8 mouse cellular contexts compared by ENCODE assay signal in the genomic region with DNA sequence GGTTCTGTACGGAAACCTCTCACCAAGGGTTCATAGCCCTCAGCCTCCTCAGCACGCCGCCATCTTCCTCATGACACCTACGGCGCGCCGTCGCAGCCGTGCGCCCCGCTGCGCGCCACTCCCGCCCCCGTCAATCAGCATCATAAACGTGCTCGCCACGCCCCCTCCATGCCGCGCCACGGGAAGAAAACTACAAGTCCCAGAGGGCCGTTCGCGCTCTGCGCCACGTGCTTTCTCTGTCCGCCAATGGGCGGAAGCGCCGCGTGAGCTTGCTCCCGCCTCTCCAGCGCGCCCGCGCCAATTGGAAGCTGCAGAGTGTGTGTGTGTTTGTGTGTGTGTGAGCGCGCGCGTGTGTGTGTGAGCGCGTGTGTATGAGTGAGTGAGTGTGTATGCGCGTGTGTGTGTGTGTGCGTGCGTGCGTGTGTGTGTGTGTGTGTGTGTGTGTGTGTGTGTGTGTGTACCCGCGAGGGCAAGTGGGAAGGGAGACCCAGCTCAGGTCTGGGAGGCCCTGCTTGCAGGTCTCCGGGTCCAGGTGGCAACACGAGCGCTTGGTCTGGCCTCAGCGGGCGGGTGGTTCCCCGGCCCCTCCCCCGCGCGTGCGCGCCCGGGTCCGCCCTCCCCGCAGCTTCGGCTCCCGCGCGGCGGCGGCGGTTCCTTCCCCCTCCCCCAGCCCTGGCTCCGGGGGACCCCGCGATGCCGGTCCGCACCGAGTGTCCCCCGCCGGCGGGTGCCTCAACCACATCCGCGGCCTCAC. TPM values are rescaled to one million over a fixed set of nuclear protein-coding genes. Genes with fewer than 3 reads are reported as not detected.
DNase-seq lines count a peak whose midpoint lies in the region; ATAC-seq and TF ChIP-seq lines count a peak whose summit lies in the region.

TSS of gene Gid4 (plus strand) at position 183 of the 754 bp plus-strand sequence.

- H3K36me3 ChIP-seq in CH12.LX (replicated peaks in 1 of 2; ENCODE audit: control insufficient read depth in 1 of 2, insufficient read depth in 1 of 2, low read length in 1 of 2): peaks cover 0 to 28% of the 10 kb centered on the region in 2 experiments
- H3K36me3 ChIP-seq in forebrain, embryonic 11.5 days (ENCODE audit: control insufficient read depth, insufficient read depth, low read length): no peaks in the 10 kb centered on the region
- H3K36me3 ChIP-seq in heart, embryonic 16.5 days (ENCODE audit: control insufficient read depth, insufficient read depth): no peaks in the 10 kb centered on the region
- H3K36me3 ChIP-seq in liver, embryonic 15.5 days (replicated peaks): no peaks in the 10 kb centered on the region
- no peaks in the 10 kb centered on the region for H3K36me3 ChIP-seq in neural tube, embryonic 12.5 days

- H3K4me1 ChIP-seq in CH12.LX (ENCODE audit: control insufficient read depth in 1 of 2, insufficient read depth in 2 of 2): peaks cover 7 to 51% of the 10 kb centered on the region in 2 experiments
- peaks cover 5% of the 10 kb centered on the region for H3K4me1 ChIP-seq in forebrain, embryonic 11.5 days (replicated peaks; ENCODE audit: control insufficient read depth, insufficient read depth, low read length)
- H3K4me1 ChIP-seq in heart, embryonic 16.5 days (ENCODE audit: control insufficient read depth, insufficient read depth, low read length): peaks cover 18% of the 10 kb centered on the region
- H3K4me1 ChIP-seq in liver, embryonic 15.5 days (replicated peaks): peaks cover 42% of the 10 kb centered on the region
- H3K4me1 ChIP-seq in neural tube, embryonic 12.5 days: peaks cover 23% of the 10 kb centered on the region

- DNase-seq in CH12.LX (ENCODE audit: extremely low read depth): peak; percentile 100
- DNase-seq in c-Kit-positive CD71-positive TER-119-negative erythroid progenitor cells, embryonic 14.5 days (ENCODE audit: low read depth): peak; percentile 98
- DNase-seq in forebrain, embryonic 11.5 days (ENCODE audit: low spot score): peak; percentile 99
- DNase-seq in kidney, postnatal 36 days: peak; percentile 99
- DNase-seq in telencephalon, adult 2 months (ENCODE audit: low read depth, low spot score): peak; percentile 98

- no peaks in the 10 kb centered on the region for H3K27me3 ChIP-seq in CH12.LX (replicated peaks)
- no peaks in the 10 kb centered on the region for H3K27me3 ChIP-seq in forebrain, embryonic 11.5 days (ENCODE audit: control insufficient read depth, insufficient read depth, low read length)
- no peaks in the 10 kb centered on the region for H3K27me3 ChIP-seq in heart, embryonic 16.5 days (ENCODE audit: control insufficient read depth, insufficient read depth, low read length)
- H3K27me3 ChIP-seq in liver, embryonic 15.5 days: no peaks in the 10 kb centered on the region
- H3K27me3 ChIP-seq in neural tube, embryonic 12.5 days (replicated peaks): no peaks in the 10 kb centered on the region

- peaks cover 35% of the 10 kb centered on the region for H3K79me2 ChIP-seq in CH12.LX (replicated peaks; ENCODE audit: control insufficient read depth, extremely low read depth, insufficient read depth, poor library complexity, severe bottlenecking)

- WGBS in forebrain, embryonic 11.5 days: under 1% methylated on average over 67 of the region's 81 CpGs
- WGBS in heart, embryonic 16.5 days: under 1% methylated on average over 77 of the region's 81 CpGs
- WGBS in liver, embryonic 15.5 days (ENCODE audit: insufficient replicate concordance): under 1% methylated on average over 79 of the region's 81 CpGs
- under 1% methylated on average over 79 of the region's 81 CpGs for WGBS in neural tube, embryonic 12.5 days

- no peak for TF ChIP-seq EP300 in CH12.LX (IDR thresholded peaks at IDR 0.05; ENCODE audit: low read length)

- TF ChIP-seq RAD21 in CH12.LX (IDR thresholded peaks at IDR 0.05; ENCODE audit: low read depth, low read length): no peak

- in situ Hi-C loops in CH12.LX (cut with MboI; ENCODE audit: low pct_ligation_motif_present, low pct_unique_long_range_greater_than_20kb, low sequenced_read_pairs): loop anchor here (5.0 to 25.0 kb wide), 3 partner anchors 162 to 330 kb away; no protein-coding TSS in a partner anchor

- peak within 1 kb of the TSS; percentile 93 for H3K9ac ChIP-seq in CH12.LX (ENCODE audit: insufficient read depth, low read depth)
- peak within 1 kb of the TSS; percentile 88 for H3K9ac ChIP-seq in forebrain, embryonic 11.5 days (ENCODE audit: low read length)
- peak within 1 kb of the TSS; percentile 86 for H3K9ac ChIP-seq in heart, embryonic 16.5 days (ENCODE audit: low read length)
- peak within 1 kb of the TSS; percentile 91 for H3K9ac ChIP-seq in liver, embryonic 15.5 days
- peak within 1 kb of the TSS; percentile 91 for H3K9ac ChIP-seq in neural tube, embryonic 12.5 days

- TF ChIP-seq POLR2A in CH12.LX (IDR thresholded peaks at IDR 0.05; ENCODE audit: low read depth, low read length): peak; percentile 95

- H3K4me3 ChIP-seq in CH12.LX (replicated peaks in 1 of 3; ENCODE audit: low read depth in 2 of 3, low read length in 2 of 3, poor library complexity in 1 of 3): peak within 1 kb of the TSS; percentile 87 to 97 (median 94)
- peak within 1 kb of the TSS; percentile 87 for H3K4me3 ChIP-seq in forebrain, embryonic 11.5 days (ENCODE audit: low read depth, low read length)
- peak within 1 kb of the TSS; percentile 82 for H3K4me3 ChIP-seq in heart, embryonic 16.5 days (ENCODE audit: low read length)
- peak within 1 kb of the TSS; percentile 92 for H3K4me3 ChIP-seq in liver, embryonic 15.5 days (replicated peaks)
- H3K4me3 ChIP-seq in neural tube, embryonic 12.5 days: peak within 1 kb of the TSS; percentile 88

- ATAC-seq in forebrain, embryonic 11.5 days (replicated peaks; ENCODE audit: low FRiP score): peak; percentile 98
- peak; percentile 96 for ATAC-seq in heart, embryonic 16.5 days (replicated peaks; ENCODE audit: extremely low read depth, insufficient read depth, low FRiP score)
- ATAC-seq in liver, embryonic 15.5 days (ENCODE audit: insufficient read depth): peak; percentile 95
- peak; percentile 97 for ATAC-seq in neural tube, embryonic 12.5 days (ENCODE audit: low FRiP score, low read depth)

- dilution Hi-C loops in CH12.LX (cut with MboI; ENCODE audit: extremely low pct_ligation_motif_present, extremely low pct_unique_long_range_greater_than_20kb, low sequenced_read_pairs): no loop called here

- no peak for TF ChIP-seq CTCF in CH12.LX (conservative IDR thresholded peaks at IDR 0.05 in 1 of 2, IDR thresholded peaks at IDR 0.05 in 1 of 2; ENCODE audit: low read depth in 2 of 2, low read length in 2 of 2)

- no peaks in the 10 kb centered on the region for H3K9me3 ChIP-seq in CH12.LX (replicated peaks; ENCODE audit: low read length)
- no peaks in the 10 kb centered on the region for H3K9me3 ChIP-seq in forebrain, embryonic 11.5 days (ENCODE audit: control insufficient read depth, low read length)
- H3K9me3 ChIP-seq in heart, embryonic 16.5 days (replicated peaks; ENCODE audit: control insufficient read depth, low read length): no peaks in the 10 kb centered on the region
- H3K9me3 ChIP-seq in liver, embryonic 15.5 days (replicated peaks): no peaks in the 10 kb centered on the region
- H3K9me3 ChIP-seq in neural tube, embryonic 12.5 days: no peaks in the 10 kb centered on the region

- peak within 1 kb of the TSS; percentile 99 for H3K4me2 ChIP-seq in CH12.LX (ENCODE audit: insufficient read depth, low read depth, poor library complexity, severe bottlenecking)
- H3K4me2 ChIP-seq in forebrain, embryonic 11.5 days (ENCODE audit: low read depth, low read length, severe bottlenecking): peak within 1 kb of the TSS; percentile 80
- H3K4me2 ChIP-seq in heart, embryonic 16.5 days (ENCODE audit: low read depth, low read length): peak within 1 kb of the TSS; percentile 90
- H3K4me2 ChIP-seq in liver, embryonic 15.5 days: peak within 1 kb of the TSS; percentile 97
- peak within 1 kb of the TSS; percentile 96 for H3K4me2 ChIP-seq in neural tube, embryonic 12.5 days (replicated peaks)

- peak within 1 kb of the TSS; percentile 70 for H3K27ac ChIP-seq in CH12.LX (ENCODE audit: insufficient read depth, low read depth)
- peak within 1 kb of the TSS; percentile 73 for H3K27ac ChIP-seq in forebrain, embryonic 11.5 days (ENCODE audit: low read depth, low read length)
- peak within 1 kb of the TSS; percentile 74 for H3K27ac ChIP-seq in heart, embryonic 16.5 days (ENCODE audit: low read length)
- peak within 1 kb of the TSS; percentile 88 for H3K27ac ChIP-seq in liver, embryonic 15.5 days (replicated peaks)
- peak within 1 kb of the TSS; percentile 62 for H3K27ac ChIP-seq in neural tube, embryonic 12.5 days

TF ChIP-seq in CH12.LX, 34 proteins besides CTCF, POLR2A, EP300 and RAD21 (continues in another document):
- TF ChIP-seq SIN3A (IDR thresholded peaks at IDR 0.05; ENCODE audit: low read length) (peak; percentile 100), ZMIZ1 (IDR thresholded peaks at IDR 0.05; ENCODE audit: low read depth, low read length) (peak; percentile 82), MYC (IDR thresholded peaks at IDR 0.05; ENCODE audit: low read depth, low read length) (peak; percentile 97), ZKSCAN1 (IDR thresholded peaks at IDR 0.05; ENCODE audit: borderline replicate concordance, low read depth, low read length) (no peak), RCOR1 (conservative IDR thresholded peaks at IDR 0.05; ENCODE audit: low read depth, low read length) (0 out of 2 replicates have a peak, but pooled peaks have one; percentile 60), NELFE (IDR thresholded peaks at IDR 0.05; ENCODE audit: low read depth, low read length) (peak; percentile 83), ZC3H11A (IDR thresholded peaks at IDR 0.05; ENCODE audit: low read depth, low read length) (no peak), SMC3 (IDR thresholded peaks at IDR 0.05; ENCODE audit: low read depth, low read length) (no peak), USF2 (conservative IDR thresholded peaks at IDR 0.05; ENCODE audit: low read depth, low read length) (peak; percentile 96), GABPA (IDR thresholded peaks at IDR 0.05; ENCODE audit: insufficient replicate concordance, low read depth, low read length) (peak; percentile 80; the same call in 1 of the 2 replicates), NRF1 (IDR thresholded peaks at IDR 0.05; ENCODE audit: low read depth, low read length) (peak; percentile 84), MAZ (IDR thresholded peaks at IDR 0.05; ENCODE audit: low read depth, low read length) (peak; percentile 88; the same call in 1 of the 2 replicates), MEF2A (IDR thresholded peaks at IDR 0.05; ENCODE audit: borderline replicate concordance, low read depth, low read length) (peak; percentile 64; the same call in 1 of the 2 replicates)

RNA-seq across cellular contexts. Expression of gene Gid4, which starts in this region (rescaled TPM):
- total RNA-seq in CH12.LX (2012; rRNA removed) (18.9 and 23.4 TPM in 2 replicates), CH12.LX (2014; rRNA removed) (17.0 and 17.3 TPM in 2 replicates)
- polyA plus RNA-seq in CH12.LX (2012; ENCODE audit: insufficient read length, low read depth): 14.9 and 17.0 TPM in 2 replicates
- 38.1 and 38.5 TPM in 2 replicates for polyA plus RNA-seq in forebrain, embryonic 11.5 days (2014; fragmentation: Nextera tagmentation; extraction: Ambion mirVana)
- polyA plus RNA-seq in heart, embryonic 16.5 days (2015; fragmentation: Nextera tagmentation; extraction: Ambion mirVana): 20.2 and 21.2 TPM in 2 replicates
- polyA plus RNA-seq in liver, embryonic 15.5 days (2015; fragmentation: Nextera tagmentation; extraction: Ambion mirVana): 9.4 and 9.7 TPM in 2 replicates
- 24.4 and 25.5 TPM in 2 replicates for polyA plus RNA-seq in neural tube, embryonic 12.5 days (2016; fragmentation: Nextera tagmentation; extraction: Ambion mirVana)

Comparison
In these comparisons a context has a peak if more than half of its experiments do, and no peak if none do; other contexts are left out.
1. Peak in every context shown above with its lines: DNase-seq, ATAC-seq, H3K4me3 ChIP-seq and H3K27ac ChIP-seq.